Mouse (Mus musculus) mesoderm, embryonic 11.5 days (tissue): ENCODE measurements around the gene Abca17.

Source experiments
- DNase-seq: peaks from one replicate; pipeline ENCODE4 v3.0.0-alpha.2; 2012; ENCODE audit warnings: low read depth, low spot score

Abca17 gene

GRCm38 (mm10) chr17:24350926-24351759 lies at the start of gene Abca17:
TSS of gene Abca17 (minus strand) at chr17:24351068.
- DNase-seq, result no peak

GRCm38 (mm10) chr17:24394456-24394855 lies 43.6 kb upstream of the Abca17 start:
- DNase-seq, result no peak

DNA sequence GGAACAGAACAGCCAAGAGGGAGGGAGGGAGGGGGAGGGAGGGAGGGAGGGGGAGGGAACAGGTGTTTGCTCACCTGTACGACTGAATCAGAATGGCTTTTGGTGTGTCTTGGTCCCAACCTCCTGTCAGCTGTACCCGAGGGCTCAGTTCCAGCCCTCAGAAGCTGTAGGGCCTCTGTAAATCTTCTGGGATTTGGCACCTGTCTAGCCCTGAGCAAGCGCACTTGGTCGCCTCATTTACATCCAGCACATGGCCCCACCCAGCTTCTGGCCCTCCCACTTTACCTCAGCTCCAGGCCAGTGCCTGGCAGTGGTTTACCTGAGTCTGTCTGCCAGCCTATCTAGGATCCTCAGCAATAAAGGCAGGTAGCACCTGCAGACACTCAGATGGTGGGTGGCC lies 42.7 kb upstream of the Abca17 start:
- DNase-seq, result no peak

DNA sequence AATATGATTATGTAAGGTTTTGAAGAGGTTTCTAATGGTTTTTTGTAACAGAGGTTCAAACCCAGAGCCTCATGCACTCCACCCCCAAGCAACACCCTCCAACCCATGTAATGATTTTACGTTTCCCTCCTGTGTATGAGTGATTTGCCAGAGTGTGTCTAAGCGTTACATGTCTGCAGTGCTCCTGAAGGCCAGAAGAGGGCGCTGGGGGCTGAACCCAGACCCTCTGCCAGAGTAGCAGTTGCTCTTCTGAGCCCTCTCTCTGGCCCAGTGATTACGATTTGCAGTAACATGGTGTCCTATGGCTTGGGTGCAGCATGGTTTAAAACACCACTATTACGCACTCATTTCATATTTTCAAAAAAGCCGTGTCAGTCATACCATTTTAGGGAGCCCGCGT lies 40.3 kb upstream of the Abca17 start:
- DNase-seq, result peak; percentile 15

DNA sequence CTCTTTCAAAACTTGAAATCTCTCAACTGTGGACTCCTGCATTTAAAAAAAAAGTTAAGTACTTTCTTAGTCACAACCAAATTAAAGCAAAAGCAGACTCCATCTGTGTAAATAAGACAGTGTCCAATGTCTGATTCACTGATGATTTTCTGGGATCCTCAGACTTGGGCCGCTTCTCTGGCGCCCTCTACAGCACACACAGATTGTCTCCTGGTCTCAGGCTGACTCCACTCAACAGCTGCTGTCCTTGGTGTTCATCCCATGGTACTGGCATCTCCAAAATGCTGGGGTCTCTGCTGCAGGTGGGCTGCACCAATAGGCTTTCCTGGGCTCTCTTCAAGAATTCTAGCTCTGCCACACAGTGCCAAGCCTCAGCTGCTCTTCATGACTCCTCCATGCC lies 39.0 kb upstream of the Abca17 start:
- DNase-seq, result peak; percentile 50

DNA sequence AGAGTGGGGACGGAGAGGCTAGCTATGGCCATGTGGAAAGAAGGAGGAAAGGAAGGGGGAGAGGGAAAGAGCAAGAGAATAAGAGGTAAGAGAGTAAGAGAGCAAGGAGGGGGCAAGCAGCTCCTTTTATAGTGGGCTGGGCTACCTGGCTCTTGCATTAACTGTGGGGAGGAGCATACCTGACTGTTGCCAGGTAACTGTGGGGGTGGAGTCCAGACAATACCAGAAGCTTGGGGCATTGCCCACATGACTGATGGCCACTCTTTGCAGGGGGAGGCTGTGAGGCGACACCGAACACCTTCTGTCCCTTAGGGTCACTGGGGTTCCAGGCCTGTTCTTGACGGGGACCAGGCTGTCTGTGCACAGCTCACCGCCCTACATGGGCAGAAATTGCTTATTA lies 37.8 kb upstream of the Abca17 start:
- DNase-seq, result no peak

- DNase-seq, result no peak
Observed at GRCm38 (mm10) chr17:24383789-24384188, 32.9 kb upstream of the Abca17 start.

- no peak for DNase-seq
Observed at GRCm38 (mm10) chr17:24378496-24378895, 27.6 kb upstream of the Abca17 start.

DNA sequence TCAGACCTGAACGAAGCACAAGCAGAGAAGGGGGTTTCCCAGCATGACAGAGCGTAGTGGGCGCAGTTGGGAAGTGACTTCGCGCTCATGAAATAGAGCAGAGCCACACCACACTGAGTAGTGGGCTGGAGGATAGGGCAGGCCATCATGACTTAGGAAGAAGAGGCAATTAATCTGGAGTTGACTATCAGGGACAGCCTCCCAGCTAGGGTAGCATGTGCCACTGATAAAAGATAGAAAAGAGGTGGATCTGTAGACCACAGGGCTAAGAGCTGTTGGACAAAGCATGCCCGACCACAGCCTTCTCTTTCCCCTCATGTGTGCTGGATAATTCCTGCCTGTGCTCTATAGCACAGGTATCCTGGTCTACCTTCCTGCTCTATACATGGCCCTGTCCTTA lies 25.0 kb upstream of the Abca17 start:
- no peak for DNase-seq

DNA sequence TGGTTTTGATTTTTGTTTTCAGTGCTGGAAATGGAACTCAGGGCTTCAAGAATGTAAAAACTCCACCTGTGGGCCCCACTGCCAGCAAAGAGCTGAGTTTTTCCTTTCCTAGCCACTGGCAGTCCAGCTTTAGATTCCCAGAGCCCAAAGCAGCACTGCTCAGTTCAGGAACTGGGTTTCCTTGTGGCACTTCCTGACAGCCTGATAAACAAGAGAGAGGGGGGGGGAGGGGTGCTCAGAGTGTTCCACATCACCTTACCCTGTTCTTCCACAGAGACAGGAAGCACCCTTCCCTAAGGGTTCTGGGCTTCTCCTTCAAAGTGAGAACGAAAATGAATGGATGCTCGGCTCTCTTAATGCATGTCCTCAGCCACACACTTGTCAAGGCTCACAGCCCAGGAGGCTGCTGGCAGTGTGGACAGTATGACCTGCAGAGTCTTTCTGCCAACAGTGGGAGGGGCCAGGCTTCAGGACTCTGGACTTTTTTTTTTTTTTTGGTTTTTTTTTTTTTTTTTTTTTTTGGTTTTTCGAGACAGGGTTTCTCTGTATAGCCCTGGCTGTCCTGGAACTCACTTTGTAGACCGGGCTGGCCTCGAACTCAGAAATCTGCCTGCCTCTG lies 24.3 kb upstream of the Abca17 start:
- DNase-seq, result no peak

GRCm38 (mm10) chr17:24365863-24366262 lies 15.0 kb upstream of the Abca17 start:
- no peak for DNase-seq

DNA sequence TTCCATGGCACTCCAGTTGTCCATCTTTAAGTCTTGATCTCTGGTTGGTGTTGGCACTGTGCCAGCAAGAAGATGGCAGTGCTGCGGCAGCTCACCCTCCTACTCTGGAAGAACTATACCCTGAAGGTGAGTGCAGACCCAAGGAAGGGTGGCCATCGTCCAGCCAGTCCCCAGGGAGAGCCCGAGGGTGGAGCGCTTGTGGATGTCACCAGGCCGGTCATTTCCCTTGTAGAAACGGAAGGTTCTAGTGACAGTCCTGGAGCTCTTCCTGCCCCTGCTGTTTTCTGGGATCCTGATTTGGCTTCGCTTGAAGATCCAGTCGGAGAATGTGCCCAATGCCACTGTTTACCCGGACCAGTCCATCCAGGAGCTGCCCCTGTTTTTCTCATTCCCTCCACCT lies 13.6 kb upstream of the Abca17 start:
- DNase-seq, result no peak

GRCm38 (mm10) chr17:24362527-24362926 lies 11.7 kb upstream of the Abca17 start:
- no peak for DNase-seq

DNA sequence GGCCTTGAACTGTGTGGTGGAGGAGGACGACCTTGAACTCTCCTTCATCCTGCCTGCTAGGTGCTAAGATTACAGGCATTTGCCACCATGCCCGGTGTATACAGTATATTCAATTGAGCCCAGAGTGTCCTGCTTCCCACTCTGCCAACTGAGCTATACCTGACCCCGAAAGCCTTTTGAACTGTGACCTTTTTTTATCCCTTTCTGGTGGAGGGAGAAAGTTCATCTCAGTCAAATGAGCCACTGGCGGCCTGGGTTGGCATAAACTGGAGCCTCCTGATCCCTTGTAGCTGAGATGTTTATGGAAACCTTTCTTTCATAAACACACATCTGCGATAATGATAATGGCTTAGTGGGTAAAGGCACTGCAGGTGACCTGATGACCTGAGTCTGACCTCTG lies 10.4 kb upstream of the Abca17 start:
- DNase-seq, result no peak

DNA sequence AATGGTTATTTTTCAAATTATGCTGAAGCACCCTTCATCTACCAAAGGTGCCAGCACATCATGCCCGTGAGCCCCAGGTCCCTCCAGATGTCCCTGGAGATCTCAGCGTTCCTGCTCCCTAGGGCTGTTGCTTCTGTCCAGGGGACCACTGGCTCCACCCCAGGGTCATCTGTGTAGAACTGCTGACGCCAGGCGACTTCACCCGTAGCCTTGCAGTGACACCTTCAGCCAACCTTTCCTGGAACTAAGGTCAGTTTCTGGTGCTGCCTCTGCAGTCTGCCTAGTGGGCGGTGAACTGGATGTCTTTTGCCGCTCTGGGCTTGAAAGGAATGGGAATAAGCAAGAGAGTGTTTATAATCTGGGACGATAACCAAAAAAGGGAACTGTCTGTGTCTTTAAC lies 10.0 kb upstream of the Abca17 start:
- no peak for DNase-seq

GRCm38 (mm10) chr17:24359903-24360302 lies 9.0 kb upstream of the Abca17 start:
- DNase-seq, result no peak

- DNase-seq, result no peak
Observed at GRCm38 (mm10) chr17:24359006-24359405, 8.1 kb upstream of the Abca17 start.

GRCm38 (mm10) chr17:24355284-24355683 lies 4.4 kb upstream of the Abca17 start:
- no peak for DNase-seq

- no peak for DNase-seq
Observed at GRCm38 (mm10) chr17:24353960-24354359, 3.1 kb upstream of the Abca17 start.

GRCm38 (mm10) chr17:24352370-24353194 lies 1.7 kb upstream of the Abca17 start:
- DNase-seq, result peak; percentile 47

DNA sequence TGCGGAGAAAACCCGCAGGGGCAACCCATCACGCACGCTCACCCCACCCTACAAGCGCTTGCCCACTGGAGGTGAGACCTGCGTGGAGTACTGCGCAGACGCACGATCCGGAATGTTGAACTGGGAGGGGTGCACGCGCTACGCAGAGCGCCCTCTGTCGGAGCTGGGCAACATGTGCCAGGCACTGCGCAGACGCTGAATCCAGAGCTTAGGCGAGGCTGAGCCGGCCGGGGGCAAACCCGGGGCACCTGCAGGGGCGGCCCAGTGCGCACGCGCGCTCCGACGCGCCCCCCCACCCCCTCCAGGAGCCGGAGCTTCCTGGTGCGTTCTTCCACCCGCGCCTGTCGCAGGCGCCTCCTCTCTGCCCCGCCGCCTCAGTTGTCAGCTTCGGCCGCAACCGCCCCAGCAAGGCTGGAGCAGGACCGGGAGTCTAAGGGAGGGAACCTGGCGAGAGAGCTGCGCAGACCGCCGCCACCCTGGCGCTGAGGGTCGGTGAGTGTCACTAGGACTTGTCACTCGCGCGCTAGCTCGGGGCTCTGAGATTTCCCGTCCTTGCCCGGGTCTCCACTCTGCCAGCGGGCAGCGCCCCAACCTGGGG lies 991 bp upstream of the Abca17 start, which contains the start of gene Abca3:
Abca3 (plus strand) TSS at position 191 of the 598 bp plus-strand sequence.
- peak; percentile 98 for DNase-seq

GRCm38 (mm10) chr17:24349176-24349575 lies 1.7 kb downstream of the Abca17 start:
- no peak for DNase-seq
